Mouse (Mus musculus): ENCODE results near the gene Acot4. TPM values are rescaled to one million over a fixed set of nuclear protein-coding genes. Genes with fewer than 3 reads are reported as not detected.

The Acot4 gene
- polyA plus RNA-seq, 1 experiment: 0.39 TPM

Other genes with a start within 250 kb of the Acot4 start
- 43.5 and 47.3 TPM in 2 replicates for gene Numb, start 116.4 kb upstream of the Acot4 start, polyA plus RNA-seq (2011; ENCODE audit: insufficient read depth, insufficient read length, low read depth, missing spikeins)
- 13.0 and 13.7 TPM in 2 replicates for gene Riox1, start 87.8 kb upstream of the Acot4 start, polyA plus RNA-seq (2011; ENCODE audit: insufficient read depth, insufficient read length, low read depth, missing spikeins)
- not detected in 2 replicates for gene Heatr4, start 53.5 kb upstream of the Acot4 start, polyA plus RNA-seq (2011; ENCODE audit: insufficient read depth, insufficient read length, low read depth, missing spikeins)
- 6.5 and 6.7 TPM in 2 replicates for gene Acot2, start 50.5 kb upstream of the Acot4 start, polyA plus RNA-seq (2011; ENCODE audit: insufficient read depth, insufficient read length, low read depth, missing spikeins)
- 36.4 and 48.7 TPM in 2 replicates for gene Acot1, start 28.9 kb upstream of the Acot4 start, polyA plus RNA-seq (2011; ENCODE audit: insufficient read depth, insufficient read length, low read depth, missing spikeins)
- not detected in 2 replicates for gene Gm49366, start 556 bp downstream of the Acot4 start, polyA plus RNA-seq (2011; ENCODE audit: insufficient read depth, insufficient read length, low read depth, missing spikeins)
- not detected in 2 replicates for gene Acot3, start 13.8 kb downstream of the Acot4 start, polyA plus RNA-seq (2011; ENCODE audit: insufficient read depth, insufficient read length, low read depth, missing spikeins)
- not detected in 2 replicates for gene Acot5, start 30.9 kb downstream of the Acot4 start, polyA plus RNA-seq (2011; ENCODE audit: insufficient read depth, insufficient read length, low read depth, missing spikeins)
- 0.78 and 1.1 TPM in 2 replicates for gene Acot6, start 62.3 kb downstream of the Acot4 start, polyA plus RNA-seq (2011; ENCODE audit: insufficient read depth, insufficient read length, low read depth, missing spikeins)
- gene Dnal1, start 76.0 kb downstream of the Acot4 start, polyA plus RNA-seq (2011; ENCODE audit: insufficient read depth, insufficient read length, low read depth, missing spikeins): 13.3 and 15.1 TPM in 2 replicates
- 0.38 TPM in 1 of 2 replicates, not detected in the other for gene Pnma1, start 110.1 kb downstream of the Acot4 start, polyA plus RNA-seq (2011; ENCODE audit: insufficient read depth, insufficient read length, low read depth, missing spikeins)
- gene Elmsan1, start 180.5 kb downstream of the Acot4 start, polyA plus RNA-seq (2011; ENCODE audit: insufficient read depth, insufficient read length, low read depth, missing spikeins): 28.3 and 30.1 TPM in 2 replicates
- 28.1 and 31.2 TPM in 2 replicates for gene Ptgr2, start 246.9 kb downstream of the Acot4 start, polyA plus RNA-seq (2011; ENCODE audit: insufficient read depth, insufficient read length, low read depth, missing spikeins)

All from ES-Bruce4 (cell line).